Mouse (Mus musculus): ENCODE data around the gene Olfr315. TPM values are rescaled to one million over a fixed set of nuclear protein-coding genes. Genes with fewer than 3 reads are reported as not detected.
"Not testable (repeated sequence)": the region's sequence is repeated elsewhere in the genome, so short reads cannot be mapped to it uniquely, and the experiment has no call there.

Olfr315 gene
- not detected in 2 replicates for polyA plus RNA-seq (2016; fragmentation: Nextera tagmentation; extraction: Ambion mirVana)

- no peak within 1 kb of the TSS for H3K4me3 ChIP-seq
- H3K27me3 ChIP-seq (ENCODE audit: poor library complexity, severe bottlenecking) = no peaks in the 10 kb centered on the region
- H3K27ac ChIP-seq = no peak within 1 kb of the TSS
- H3K36me3 ChIP-seq (replicated peaks) = no peaks in the 10 kb centered on the region
- no peak for DNase-seq (ENCODE audit: extremely low spot score, low spot score)
- no peaks in the 10 kb centered on the region for H3K4me1 ChIP-seq
- no peaks in the 10 kb centered on the region for H3K9me3 ChIP-seq
These were observed at the start of gene Olfr315 for GRCm38 (mm10) chr11:58772888-58773287. Gene Olfr315 (plus strand): TSS chr11:58773188.

DNA sequence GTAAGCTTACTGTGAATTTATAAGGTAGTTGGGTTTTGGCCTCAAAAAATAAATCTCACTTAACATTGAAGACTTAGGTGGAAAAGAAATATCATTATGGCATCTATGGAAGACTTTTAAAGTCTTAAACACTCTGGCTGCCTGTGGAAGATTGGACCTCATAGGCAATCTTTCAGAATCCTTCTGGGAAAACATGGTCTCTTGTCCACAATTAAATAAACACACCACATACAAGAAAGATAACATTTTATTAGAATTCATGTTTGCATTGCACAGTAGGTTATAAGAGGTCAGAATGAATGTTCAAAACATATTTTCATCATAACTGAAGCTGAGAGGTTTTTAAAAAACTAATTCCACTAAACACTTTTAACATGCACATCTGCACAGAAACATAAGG is 49.1 kb upstream of the Olfr315 start, which contains the start of gene Olfr318:
TSS of gene Olfr318 (minus strand) at position 101 of the 400 bp plus-strand sequence.
- Histone ChIP-seq H3K27me3 (ENCODE audit: poor library complexity, severe bottlenecking) (no peaks in the 10 kb centered on the region), H3K36me3 (replicated peaks) (no peaks in the 10 kb centered on the region), H3K27ac (no peak within 1 kb of the TSS), H3K4me3 (no peak within 1 kb of the TSS), H3K4me1 (no peaks in the 10 kb centered on the region), H3K9me3 (no peaks in the 10 kb centered on the region)
- DNase-seq (ENCODE audit: extremely low spot score, low spot score) = no peak

DNA sequence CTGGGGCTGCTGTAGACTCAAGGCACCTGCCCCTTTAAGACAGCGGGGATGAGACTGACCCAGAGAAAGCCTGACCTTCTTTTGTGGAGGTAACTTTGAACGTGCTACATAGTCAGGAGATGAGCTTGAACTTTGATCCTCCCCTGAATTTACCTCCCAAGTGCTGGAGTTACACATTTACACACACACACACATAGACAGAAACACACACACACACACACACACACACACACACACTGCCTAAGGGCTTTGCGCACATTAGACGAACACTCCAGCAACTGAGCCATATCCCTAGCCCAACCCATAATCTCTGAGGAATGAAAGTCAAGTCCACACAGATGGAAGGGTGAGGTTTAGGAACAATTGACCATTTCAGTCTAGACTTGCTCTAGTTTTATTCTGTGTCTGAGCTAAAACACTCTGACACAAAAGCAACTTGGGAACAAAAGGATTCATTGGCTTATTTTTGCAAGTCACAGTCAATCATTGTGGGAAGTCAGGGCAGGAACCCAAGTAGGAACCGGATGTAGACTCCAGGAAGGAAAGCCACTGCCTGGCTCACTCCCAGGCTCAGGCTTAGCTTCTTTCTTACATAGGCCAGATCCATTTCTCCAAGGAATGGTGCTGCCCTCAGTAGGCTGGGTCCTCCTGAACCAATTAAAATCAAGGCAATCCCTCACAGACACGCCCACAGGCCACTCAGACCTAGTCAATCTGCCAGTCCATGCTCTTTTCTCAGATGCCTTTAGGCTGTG is 44.9 kb upstream of the Olfr315 start:
- not testable (repeated sequence) for H3K4me1 ChIP-seq; DNase-seq (ENCODE audit: extremely low spot score, low spot score); H3K9me3 ChIP-seq; H3K4me3 ChIP-seq; H3K27ac ChIP-seq; H3K27me3 ChIP-seq (ENCODE audit: poor library complexity, severe bottlenecking); H3K36me3 ChIP-seq (replicated peaks)
- 87% methylated on average over 6 of the region's 6 CpGs for WGBS

GRCm38 (mm10) chr11:58733372-58733771 is 39.6 kb upstream of the Olfr315 start:
- no peaks in the 10 kb centered on the region for H3K36me3 ChIP-seq (replicated peaks)
- H3K4me1 ChIP-seq = no peaks in the 10 kb centered on the region
- H3K27me3 ChIP-seq (ENCODE audit: poor library complexity, severe bottlenecking) = no peaks in the 10 kb centered on the region
- no peak overlapping the region for H3K27ac ChIP-seq
- DNase-seq (ENCODE audit: extremely low spot score, low spot score) = no peak
- no peaks in the 10 kb centered on the region for H3K9me3 ChIP-seq
- 81% methylated on average over 3 of the region's 3 CpGs for WGBS
- H3K4me3 ChIP-seq = no peak overlapping the region

- 80% methylated on average over 4 of the region's 4 CpGs for WGBS
- Histone ChIP-seq H3K9me3 (no peaks in the 10 kb centered on the region), H3K27me3 (ENCODE audit: poor library complexity, severe bottlenecking) (no peaks in the 10 kb centered on the region), H3K27ac (no peak within 1 kb of the TSS), H3K4me1 (no peaks in the 10 kb centered on the region), H3K36me3 (replicated peaks) (no peaks in the 10 kb centered on the region), H3K4me3 (no peak within 1 kb of the TSS)
- DNase-seq (ENCODE audit: extremely low spot score, low spot score) = no peak
These were observed 34.2 kb upstream of the Olfr315 start, which contains the start of gene Olfr317 for GRCm38 (mm10) chr11:58738792-58739262. Gene Olfr317 (minus strand): TSS chr11:58739212.

DNA sequence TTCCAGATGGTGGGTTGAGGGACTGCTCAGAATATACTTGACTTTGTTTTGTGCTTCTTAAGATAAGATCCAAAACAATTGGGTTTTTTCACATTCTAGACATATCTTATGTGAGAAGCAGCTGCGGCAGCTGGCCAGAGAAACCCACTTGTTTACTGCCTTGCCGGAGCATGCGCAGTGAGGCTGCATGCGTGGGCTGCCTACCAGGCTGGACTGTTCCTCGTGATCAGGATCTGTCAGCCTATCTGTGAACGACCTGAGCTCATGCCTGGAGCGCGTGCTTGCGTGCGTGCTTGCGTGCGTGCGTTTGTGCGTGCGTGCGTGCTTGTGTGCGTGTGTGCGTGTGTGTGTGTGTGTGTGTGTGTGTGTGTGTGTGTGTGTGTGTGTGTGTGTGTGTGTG is 21.9 kb upstream of the Olfr315 start:
- WGBS = 78% methylated on average over 18 of the region's 18 CpGs
- H3K4me3 ChIP-seq; H3K4me1 ChIP-seq; H3K9me3 ChIP-seq; H3K27me3 ChIP-seq (ENCODE audit: poor library complexity, severe bottlenecking); H3K27ac ChIP-seq; H3K36me3 ChIP-seq (replicated peaks); DNase-seq (ENCODE audit: extremely low spot score, low spot score): not testable (repeated sequence)

- Histone ChIP-seq H3K4me3 (no peak within 1 kb of the TSS), H3K27me3 (ENCODE audit: poor library complexity, severe bottlenecking) (no peaks in the 10 kb centered on the region), H3K4me1 (no peaks in the 10 kb centered on the region), H3K9me3 (no peaks in the 10 kb centered on the region), H3K27ac (no peak within 1 kb of the TSS), H3K36me3 (replicated peaks) (no peaks in the 10 kb centered on the region)
- 97% methylated on average over 2 of the region's 2 CpGs for WGBS
- no peak for DNase-seq (ENCODE audit: extremely low spot score, low spot score)
These were observed 20.6 kb upstream of the Olfr315 start, which contains the start of gene Olfr316 for GRCm38 (mm10) chr11:58752434-58752833. Gene Olfr316 (plus strand): TSS chr11:58752734.

GRCm38 (mm10) chr11:58782480-58783089 is 9.6 kb downstream of the Olfr315 start, which contains the start of gene Olfr314:
Gene Olfr314 (plus strand): TSS chr11:58782952.
- Histone ChIP-seq H3K27ac (no peak within 1 kb of the TSS), H3K27me3 (ENCODE audit: poor library complexity, severe bottlenecking) (no peaks in the 10 kb centered on the region), H3K9me3 (no peaks in the 10 kb centered on the region), H3K4me1 (no peaks in the 10 kb centered on the region), H3K4me3 (no peak within 1 kb of the TSS), H3K36me3 (replicated peaks) (no peaks in the 10 kb centered on the region)
- 90% methylated on average over 6 of the region's 6 CpGs for WGBS
- DNase-seq (ENCODE audit: extremely low spot score, low spot score) = no peak

GRCm38 (mm10) chr11:58784182-58784581 is 11.2 kb downstream of the Olfr315 start:
- H3K36me3 ChIP-seq (replicated peaks) = no peaks in the 10 kb centered on the region
- H3K27me3 ChIP-seq (ENCODE audit: poor library complexity, severe bottlenecking) = no peaks in the 10 kb centered on the region
- no peaks in the 10 kb centered on the region for H3K9me3 ChIP-seq
- H3K4me3 ChIP-seq = no peak overlapping the region
- no peak for DNase-seq (ENCODE audit: extremely low spot score, low spot score)
- H3K27ac ChIP-seq = no peak overlapping the region
- 92% methylated on average over 2 of the region's 2 CpGs for WGBS
- 0 out of 2 replicates have a peak, but pooled peaks cover under 1% of the 10 kb centered on the region for H3K4me1 ChIP-seq

DNA sequence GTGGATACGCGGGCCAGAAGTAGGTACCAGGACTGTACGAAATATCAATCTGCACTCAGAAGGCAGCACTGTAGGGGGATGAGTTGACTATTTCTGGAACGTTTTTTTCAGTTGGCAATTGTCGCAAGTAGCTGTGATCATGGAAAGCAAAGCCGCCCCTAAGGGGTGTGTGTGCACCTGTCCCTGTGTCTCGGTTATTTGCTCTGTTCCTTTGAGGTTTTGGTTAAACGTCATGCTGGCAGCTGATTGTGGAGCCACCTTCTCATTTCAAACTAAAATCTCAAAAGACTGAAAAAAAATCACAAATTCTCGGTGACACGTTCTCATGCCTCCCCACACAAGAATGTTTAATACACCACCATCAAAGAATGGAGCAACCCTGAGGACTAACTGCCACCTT is 14.7 kb downstream of the Olfr315 start:
- Histone ChIP-seq H3K4me1 (0 out of 2 replicates have a peak, but pooled peaks cover 8% of the 10 kb centered on the region), H3K27ac (no peak overlapping the region), H3K9me3 (no peaks in the 10 kb centered on the region), H3K27me3 (ENCODE audit: poor library complexity, severe bottlenecking) (no peaks in the 10 kb centered on the region), H3K36me3 (replicated peaks) (no peaks in the 10 kb centered on the region), H3K4me3 (no peak overlapping the region)
- WGBS = 93% methylated on average over 10 of the region's 10 CpGs
- no peak for DNase-seq (ENCODE audit: extremely low spot score, low spot score)

- H3K27ac ChIP-seq = no peak overlapping the region
- H3K4me1 ChIP-seq = 0 out of 2 replicates have a peak, but pooled peaks cover 8% of the 10 kb centered on the region
- no peak for DNase-seq (ENCODE audit: extremely low spot score, low spot score)
- H3K4me3 ChIP-seq = no peak overlapping the region
- no peaks in the 10 kb centered on the region for H3K36me3 ChIP-seq (replicated peaks)
- H3K9me3 ChIP-seq = no peaks in the 10 kb centered on the region
- H3K27me3 ChIP-seq (ENCODE audit: poor library complexity, severe bottlenecking) = no peaks in the 10 kb centered on the region
- 91% methylated on average over 8 of the region's 8 CpGs for WGBS
These were observed 15.4 kb downstream of the Olfr315 start for GRCm38 (mm10) chr11:58788346-58788745.

- Histone ChIP-seq H3K36me3 (replicated peaks) (no peaks in the 10 kb centered on the region), H3K4me3 (no peak overlapping the region), H3K9me3 (no peaks in the 10 kb centered on the region), H3K27ac (no peak overlapping the region), H3K4me1 (0 out of 2 replicates have a peak, but pooled peaks cover 8% of the 10 kb centered on the region), H3K27me3 (ENCODE audit: poor library complexity, severe bottlenecking) (no peaks in the 10 kb centered on the region)
- DNase-seq (ENCODE audit: extremely low spot score, low spot score) = no peak
- WGBS = 25% methylated on average over 3 of the region's 3 CpGs
These were observed 16.5 kb downstream of the Olfr315 start for GRCm38 (mm10) chr11:58789532-58789931.

DNA sequence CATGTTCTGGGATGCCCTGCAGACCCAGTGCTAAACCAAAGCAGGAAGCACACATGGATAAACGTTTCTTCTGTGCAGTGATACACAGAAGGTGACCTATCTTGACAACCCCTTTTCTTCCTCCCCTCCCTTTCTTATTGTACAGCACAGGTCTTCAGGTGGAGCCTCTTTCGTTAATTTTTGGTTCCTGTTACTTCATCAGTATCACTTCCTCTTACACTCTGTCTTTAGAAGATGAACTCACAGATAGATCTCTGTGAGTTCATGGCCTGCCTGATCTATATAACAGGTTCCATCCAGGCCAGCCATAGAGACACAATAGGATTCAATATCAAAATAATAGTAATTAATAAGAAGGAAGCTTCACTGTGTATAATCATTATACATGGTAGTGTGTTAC is 17.1 kb downstream of the Olfr315 start:
- WGBS = 64% methylated on average over 2 of the region's 2 CpGs
- Histone ChIP-seq H3K27me3 (ENCODE audit: poor library complexity, severe bottlenecking) (no peaks in the 10 kb centered on the region), H3K4me1 (0 out of 2 replicates have a peak, but pooled peaks cover 8% of the 10 kb centered on the region), H3K9me3 (no peaks in the 10 kb centered on the region), H3K27ac (no peak overlapping the region), H3K4me3 (no peak overlapping the region), H3K36me3 (replicated peaks) (no peaks in the 10 kb centered on the region)
- no peak for DNase-seq (ENCODE audit: extremely low spot score, low spot score)
